Mouse (Mus musculus): ENCODE measurements around the gene Fbxl20. TPM values are rescaled to one million over a fixed set of nuclear protein-coding genes. Genes with fewer than 3 reads are reported as not detected.

Gene Fbxl20
- polyA plus RNA-seq, 2 experiments, result 2.3 to 3.4 TPM

GRCm38 (mm10) chr11:98050940-98051339, 99.3 kb downstream of the Fbxl20 start:
- no peak for DNase-seq (ENCODE audit: low read depth in 3 of 3, low spot score in 3 of 3)
- H3K4me3 ChIP-seq (ENCODE audit: insufficient read depth in 1 of 2, low read depth in 2 of 2, low read length in 2 of 2), result no peak overlapping the region
- H3K27ac ChIP-seq, result no peak overlapping the region
- no peak for ATAC-seq (ENCODE audit: insufficient read depth)
- H3K9me3 ChIP-seq (ENCODE audit: control insufficient read depth, low read length), result no peaks in the 10 kb centered on the region
- TF ChIP-seq CTCF (IDR thresholded peaks at IDR 0.05; ENCODE audit: low read depth) (no peak), EP300 (IDR thresholded peaks at IDR 0.05; ENCODE audit: low read depth) (no peak)
- peaks cover 45% of the 10 kb centered on the region for H3K27me3 ChIP-seq (ENCODE audit: control insufficient read depth, insufficient read depth, low read length)
- no peaks in the 10 kb centered on the region for H3K4me1 ChIP-seq (replicated peaks; ENCODE audit: control insufficient read depth in 2 of 2, insufficient read depth in 2 of 2, low read length in 1 of 2)
- H3K36me3 ChIP-seq (replicated peaks; ENCODE audit: control insufficient read depth, insufficient read depth, low read depth), result no peaks in the 10 kb centered on the region
- WGBS (ENCODE audit: insufficient replicate concordance), result 40% methylated on average over 1 of the region's 2 CpGs
- H3K4me2 ChIP-seq (ENCODE audit: low read depth), result no peak overlapping the region
- H3K9ac ChIP-seq (replicated peaks), result no peak overlapping the region

GRCm38 (mm10) chr11:98050520-98050815, 99.7 kb downstream of the Fbxl20 start:
- Histone ChIP-seq H3K4me3 (ENCODE audit: insufficient read depth in 1 of 2, low read depth in 2 of 2, low read length in 2 of 2) (no peak overlapping the region), H3K36me3 (replicated peaks; ENCODE audit: control insufficient read depth, insufficient read depth, low read depth) (no peaks in the 10 kb centered on the region), H3K27ac (no peak overlapping the region), H3K4me1 (replicated peaks; ENCODE audit: control insufficient read depth in 2 of 2, insufficient read depth in 2 of 2, low read length in 1 of 2) (no peaks in the 10 kb centered on the region), H3K4me2 (ENCODE audit: low read depth) (no peak overlapping the region), H3K27me3 (ENCODE audit: control insufficient read depth, insufficient read depth, low read length) (peaks cover 45% of the 10 kb centered on the region), H3K9me3 (ENCODE audit: control insufficient read depth, low read length) (no peaks in the 10 kb centered on the region), H3K9ac (replicated peaks) (no peak overlapping the region)
- DNase-seq (ENCODE audit: low read depth in 3 of 3, low spot score in 3 of 3) (no peak), ATAC-seq (ENCODE audit: insufficient read depth) (no peak)
- no peak for TF ChIP-seq CTCF (IDR thresholded peaks at IDR 0.05; ENCODE audit: low read depth)
- no peak for TF ChIP-seq EP300 (IDR thresholded peaks at IDR 0.05; ENCODE audit: low read depth)
- 36% methylated on average over 2 of the region's 2 CpGs for WGBS (ENCODE audit: insufficient replicate concordance)

- no peak for TF ChIP-seq EP300 (IDR thresholded peaks at IDR 0.05; ENCODE audit: low read depth)
- no peaks in the 10 kb centered on the region for H3K9me3 ChIP-seq (ENCODE audit: control insufficient read depth, low read length)
- no peak for ATAC-seq (ENCODE audit: insufficient read depth)
- H3K9ac ChIP-seq (replicated peaks), result no peak overlapping the region
- 30% methylated on average over 14 of the region's 14 CpGs for WGBS (ENCODE audit: insufficient replicate concordance)
- DNase-seq (ENCODE audit: low read depth in 3 of 3, low spot score in 3 of 3), result no peak
- no peaks in the 10 kb centered on the region for H3K4me1 ChIP-seq (replicated peaks; ENCODE audit: control insufficient read depth in 2 of 2, insufficient read depth in 2 of 2, low read length in 1 of 2)
- no peak overlapping the region for H3K4me2 ChIP-seq (ENCODE audit: low read depth)
- H3K4me3 ChIP-seq (ENCODE audit: insufficient read depth in 1 of 2, low read depth in 2 of 2, low read length in 2 of 2), result no peak overlapping the region
- peaks cover 45% of the 10 kb centered on the region for H3K27me3 ChIP-seq (ENCODE audit: control insufficient read depth, insufficient read depth, low read length)
- H3K27ac ChIP-seq, result no peak overlapping the region
- no peaks in the 10 kb centered on the region for H3K36me3 ChIP-seq (replicated peaks; ENCODE audit: control insufficient read depth, insufficient read depth, low read depth)
These were observed 100.3 kb downstream of the Fbxl20 start for GRCm38 (mm10) chr11:98049672-98050519.

- H3K4me2 ChIP-seq (ENCODE audit: low read depth), result no peak overlapping the region
- H3K9me3 ChIP-seq (ENCODE audit: control insufficient read depth, low read length), result no peaks in the 10 kb centered on the region
- no peak for TF ChIP-seq CTCF (IDR thresholded peaks at IDR 0.05; ENCODE audit: low read depth)
- no peak for TF ChIP-seq EP300 (IDR thresholded peaks at IDR 0.05; ENCODE audit: low read depth)
- no peaks in the 10 kb centered on the region for H3K36me3 ChIP-seq (replicated peaks; ENCODE audit: control insufficient read depth, insufficient read depth, low read depth)
- H3K9ac ChIP-seq (replicated peaks), result no peak overlapping the region
- WGBS (ENCODE audit: insufficient replicate concordance), result 59% methylated on average over 4 of the region's 4 CpGs
- ATAC-seq (ENCODE audit: insufficient read depth) (no peak), DNase-seq (ENCODE audit: low read depth in 3 of 3, low spot score in 3 of 3) (no peak)
- peaks cover 28% of the 10 kb centered on the region for H3K27me3 ChIP-seq (ENCODE audit: control insufficient read depth, insufficient read depth, low read length)
- H3K27ac ChIP-seq, result no peak overlapping the region
- no peaks in the 10 kb centered on the region for H3K4me1 ChIP-seq (replicated peaks; ENCODE audit: control insufficient read depth in 2 of 2, insufficient read depth in 2 of 2, low read length in 1 of 2)
- H3K4me3 ChIP-seq (ENCODE audit: insufficient read depth in 1 of 2, low read depth in 2 of 2, low read length in 2 of 2), result no peak overlapping the region
These were observed 102.5 kb downstream of the Fbxl20 start for GRCm38 (mm10) chr11:98047745-98048144.

GRCm38 (mm10) chr11:98046466-98046865, 103.7 kb downstream of the Fbxl20 start:
- Histone ChIP-seq H3K27ac (no peak overlapping the region), H3K27me3 (ENCODE audit: control insufficient read depth, insufficient read depth, low read length) (peaks cover 15% of the 10 kb centered on the region), H3K36me3 (replicated peaks; ENCODE audit: control insufficient read depth, insufficient read depth, low read depth) (no peaks in the 10 kb centered on the region), H3K4me2 (ENCODE audit: low read depth) (no peak overlapping the region), H3K9ac (replicated peaks) (no peak overlapping the region), H3K4me3 (ENCODE audit: insufficient read depth in 1 of 2, low read depth in 2 of 2, low read length in 2 of 2) (no peak overlapping the region), H3K4me1 (replicated peaks; ENCODE audit: control insufficient read depth in 2 of 2, insufficient read depth in 2 of 2, low read length in 1 of 2) (no peaks in the 10 kb centered on the region), H3K9me3 (ENCODE audit: control insufficient read depth, low read length) (no peaks in the 10 kb centered on the region)
- TF ChIP-seq EP300 (IDR thresholded peaks at IDR 0.05; ENCODE audit: low read depth), result no peak
- TF ChIP-seq CTCF (IDR thresholded peaks at IDR 0.05; ENCODE audit: low read depth), result no peak
- no peak for DNase-seq (ENCODE audit: low read depth in 3 of 3, low spot score in 3 of 3)
- ATAC-seq (ENCODE audit: insufficient read depth), result no peak
- 46% methylated on average over 1 of the region's 1 CpGs for WGBS (ENCODE audit: insufficient replicate concordance)
